Mouse (Mus musculus) spleen, postnatal 14 days (tissue): Measurements from ENCODE around the gene Trim62.
A peak's percentile ranks its signal among the peaks of the same experiment; 100 is the strongest.

Experiments used
- DNase-seq, 2 experiments: peaks; one replicate each; pipeline ENCODE4 v3.0.0; 2021 to 2022; ENCODE audit warnings: low spot score in 2 of 2

The Trim62 gene

DNA sequence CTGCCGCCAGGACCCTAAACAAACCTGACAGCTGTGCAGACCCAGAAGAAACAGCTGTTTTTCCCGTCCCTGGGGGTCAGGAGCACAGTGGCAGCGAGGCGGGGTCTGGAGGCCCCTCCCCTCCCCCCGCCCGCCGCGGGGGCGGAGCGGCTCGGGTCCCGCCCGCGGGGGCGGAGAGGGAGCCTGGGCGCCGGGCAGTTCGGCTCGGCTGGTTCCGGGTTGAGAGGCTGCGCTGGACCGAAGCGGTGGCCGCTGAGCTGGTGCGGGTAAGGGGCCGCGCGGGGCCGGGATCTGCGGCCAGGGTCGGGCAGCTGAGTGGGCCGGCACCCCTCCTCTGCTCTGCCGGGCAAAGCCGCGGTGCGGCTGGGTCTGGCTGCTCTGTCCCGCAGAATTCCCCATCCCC, at the start of gene Trim62:
TSS of gene Trim62 (plus strand) at position 202 of the 403 bp plus-strand sequence.
- peak; percentile 22 to 39 for DNase-seq

DNA sequence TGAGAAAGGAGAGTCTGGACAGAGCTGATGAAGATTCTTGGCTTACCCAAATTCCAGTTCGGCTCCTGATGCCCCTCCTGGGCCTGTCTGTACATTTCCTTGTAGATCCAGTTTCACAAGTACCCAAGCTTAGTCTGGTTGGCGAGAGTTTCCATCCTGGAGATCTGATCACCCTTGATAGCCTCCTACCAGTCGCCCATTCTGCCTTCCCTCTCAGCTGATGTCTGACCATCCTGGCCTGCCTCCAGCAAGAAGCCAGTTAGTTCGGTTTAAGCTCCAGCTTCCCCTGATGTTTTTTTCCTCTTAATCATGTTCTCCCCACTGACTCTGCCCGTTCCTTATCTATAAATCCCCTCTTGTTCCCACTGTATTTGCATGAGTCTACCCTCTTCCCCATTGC, 45.2 kb upstream of the Trim62 start:
- no peak for DNase-seq

DNA sequence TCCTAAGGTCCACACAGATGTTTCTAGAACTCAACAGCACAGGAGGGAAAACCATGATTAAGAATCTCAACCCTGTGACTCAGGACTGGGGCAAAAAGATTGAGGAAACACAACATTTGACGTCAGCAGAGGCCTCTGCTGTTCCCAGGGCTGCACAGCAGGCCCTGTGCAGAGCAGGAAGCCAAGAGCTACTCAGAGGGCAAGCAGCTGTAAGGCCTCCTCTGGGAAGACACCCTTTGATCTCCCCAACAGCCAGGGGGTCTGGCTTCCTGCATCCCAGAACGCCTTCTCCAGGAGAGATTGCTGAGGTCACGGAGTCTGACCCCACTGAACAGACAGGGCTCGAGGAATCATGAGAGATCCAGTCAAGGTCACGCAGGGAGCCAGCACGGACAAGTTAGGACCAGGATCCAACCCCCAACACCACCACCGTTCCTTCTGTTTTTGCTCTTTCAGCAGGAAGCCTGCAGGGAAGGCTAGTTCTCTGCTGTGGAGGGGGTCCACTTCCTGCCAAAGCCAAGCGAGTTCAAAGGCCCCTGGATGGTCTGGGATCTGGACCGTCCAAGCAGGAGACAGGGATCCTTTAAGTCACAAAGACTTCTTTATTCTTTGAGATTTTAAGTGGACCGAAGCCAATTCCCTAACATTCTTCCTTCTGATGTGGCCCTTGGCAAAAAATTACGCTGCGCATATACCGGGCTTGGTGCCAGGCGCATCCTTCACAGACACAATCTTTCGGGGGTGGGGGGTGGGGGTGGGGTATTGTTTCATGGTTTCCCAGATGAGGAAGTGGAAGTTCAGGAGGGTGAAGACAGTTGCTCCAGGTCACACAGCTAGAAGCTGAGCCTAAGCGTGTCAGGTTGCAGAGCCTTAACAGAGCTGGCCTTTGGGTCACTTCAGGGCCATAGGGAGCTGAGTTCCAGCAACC, 43.3 kb upstream of the Trim62 start:
- DNase-seq, result no peak

DNA sequence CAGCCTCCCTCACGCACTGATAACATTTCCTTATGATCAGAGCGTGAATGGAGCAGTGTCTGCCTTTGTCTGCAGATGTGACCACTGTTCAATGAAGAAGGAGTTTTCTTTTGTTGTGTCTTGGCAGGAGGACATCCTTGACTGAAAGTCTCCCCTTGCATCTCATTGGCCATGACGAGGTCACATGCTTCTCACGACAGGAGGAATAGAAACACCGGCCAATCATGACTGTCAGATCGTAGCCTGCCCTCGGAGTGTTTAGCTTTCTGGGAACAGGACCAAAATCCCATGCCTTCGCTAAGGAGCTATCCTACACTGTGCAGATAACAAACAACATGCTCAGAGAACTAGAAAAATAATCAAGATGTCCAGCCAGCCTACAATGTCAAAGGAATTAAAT, 42.1 kb upstream of the Trim62 start:
- no peak for DNase-seq

DNA sequence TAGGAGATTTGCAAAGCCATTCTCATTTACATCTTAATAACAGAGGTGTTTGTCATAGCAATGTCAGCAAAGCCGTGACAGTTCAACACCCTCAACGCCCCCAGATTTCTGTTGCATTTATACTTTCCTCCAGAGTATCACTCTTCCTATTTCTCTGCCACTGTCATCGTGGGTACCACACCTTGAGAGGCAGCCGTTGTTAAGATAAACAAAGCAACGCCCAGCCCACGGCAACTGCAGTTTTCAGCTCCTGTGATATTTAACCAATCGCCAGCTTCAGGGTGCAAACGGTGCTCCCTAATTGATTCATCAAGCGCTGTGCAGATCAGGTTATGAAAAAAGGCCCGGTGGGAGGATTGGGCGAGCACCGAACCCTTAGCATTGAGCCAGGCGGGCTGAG, 38.8 kb upstream of the Trim62 start:
- no peak for DNase-seq

DNA sequence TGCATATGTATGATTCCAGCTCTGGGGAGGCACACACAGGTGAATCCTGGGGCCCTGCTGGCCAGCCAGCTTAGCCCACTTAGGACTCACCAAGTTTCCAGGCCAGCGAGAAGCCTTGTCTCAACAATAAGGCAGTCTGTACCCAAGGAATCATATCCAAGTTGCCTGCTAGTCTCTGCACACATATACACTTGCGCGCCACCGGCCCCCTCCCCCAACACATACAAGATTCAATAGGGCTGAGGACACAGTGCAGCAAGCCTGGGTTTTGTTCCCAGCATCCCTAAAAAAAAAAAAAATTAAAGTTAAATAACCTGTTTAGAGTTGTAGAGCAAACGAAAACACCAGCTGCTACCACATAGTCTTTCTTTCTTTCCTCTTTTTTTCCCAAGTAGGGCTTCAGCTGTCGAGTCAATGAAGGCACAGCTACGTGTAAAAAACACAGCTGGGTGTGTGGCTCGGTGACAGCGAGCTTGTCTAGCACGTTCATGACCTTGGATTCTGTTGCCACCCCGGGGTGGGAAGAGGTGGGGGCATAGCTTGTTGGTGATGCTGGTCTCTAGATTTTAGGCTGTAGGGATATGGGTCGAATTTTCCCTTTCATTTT, 37.9 kb upstream of the Trim62 start:
- no peak for DNase-seq

DNA sequence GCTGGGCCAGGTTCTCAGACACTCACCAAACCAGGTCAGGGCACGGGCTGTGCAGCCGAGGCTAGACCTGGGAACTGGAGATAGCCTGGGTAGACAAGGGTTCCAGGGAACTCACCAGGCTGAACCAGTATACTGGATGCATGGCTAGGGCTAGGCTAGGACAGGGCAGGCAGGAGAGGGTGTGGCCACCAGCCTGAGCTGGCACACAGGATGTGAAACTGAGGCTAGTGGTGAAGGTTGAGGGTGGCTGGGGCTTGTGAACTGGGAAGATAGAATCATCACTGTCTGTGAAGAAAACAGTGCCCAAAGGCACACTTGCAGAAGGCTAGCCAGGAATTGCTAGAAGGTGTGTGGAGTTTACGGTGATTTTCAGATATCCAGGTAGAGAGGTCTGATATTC, 34.4 kb upstream of the Trim62 start:
- DNase-seq, result no peak

DNA sequence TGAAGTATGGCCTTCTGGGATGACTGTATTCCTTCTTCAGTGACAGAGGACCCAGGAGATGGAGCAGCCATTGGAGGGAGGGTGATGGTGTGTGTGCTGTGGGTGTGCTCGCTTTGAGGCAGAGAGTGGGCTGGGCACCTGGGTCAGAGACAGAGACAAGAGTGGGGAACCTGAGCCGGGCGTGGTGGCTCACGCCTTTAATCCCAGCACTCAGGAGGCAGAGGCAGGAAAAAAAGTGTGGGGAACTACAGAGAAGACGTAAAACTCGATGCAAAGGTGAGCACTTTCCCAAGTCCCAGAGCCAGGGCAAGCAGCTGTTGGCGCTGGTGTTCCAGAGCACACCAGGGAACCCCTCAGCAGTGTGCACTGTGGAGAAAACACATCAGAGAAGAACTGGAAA, 33.7 kb upstream of the Trim62 start:
- DNase-seq, result no peak

DNA sequence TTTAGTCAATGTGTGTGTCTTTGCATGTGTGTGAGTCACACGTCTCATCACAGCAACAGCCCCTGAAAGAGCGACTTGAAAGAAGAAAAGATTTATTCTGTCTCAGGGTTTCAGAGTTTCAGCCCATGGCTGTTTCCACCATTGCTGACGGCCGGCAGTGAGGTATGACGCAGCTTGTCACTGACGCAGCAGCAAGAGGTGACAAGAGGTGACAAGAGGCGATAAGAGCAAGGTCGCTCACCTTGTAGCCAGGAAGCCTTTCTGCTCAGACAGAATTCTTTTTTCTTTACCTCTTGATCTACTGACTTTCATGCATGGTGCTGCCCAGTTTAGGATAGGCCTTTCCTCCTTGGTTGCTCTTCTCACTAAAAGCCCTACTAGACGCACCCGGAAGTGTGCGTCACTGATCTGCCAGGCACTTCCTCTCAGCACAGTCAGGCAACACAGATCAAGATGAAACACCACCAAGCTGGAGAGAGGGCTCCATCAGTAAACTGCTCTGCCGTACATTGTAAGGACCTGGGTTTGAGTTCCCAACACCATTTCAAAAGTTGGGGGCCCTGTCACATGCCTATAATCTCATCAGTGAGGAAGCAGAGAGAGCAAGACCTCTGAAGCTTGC, 31.0 kb upstream of the Trim62 start:
- no peak for DNase-seq

DNA sequence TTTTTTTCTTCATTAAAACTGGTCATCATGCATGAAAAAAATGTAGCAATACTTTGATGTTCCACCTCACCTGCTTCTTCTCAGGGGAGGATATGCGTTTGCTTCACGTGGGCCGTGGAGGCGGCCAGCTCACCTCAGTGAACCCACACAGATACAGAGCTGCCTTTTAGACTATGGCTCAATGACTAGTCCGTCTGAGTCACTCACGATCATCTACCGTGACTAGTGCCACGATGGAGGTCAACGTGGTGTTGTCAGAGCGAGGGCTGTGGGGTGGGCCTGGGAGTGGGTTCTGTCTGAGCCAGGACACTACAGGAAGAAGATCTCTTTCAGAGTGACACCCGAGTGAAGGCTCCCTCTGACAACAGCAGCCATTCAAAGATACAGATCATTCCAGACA, 30.3 kb upstream of the Trim62 start:
- no peak for DNase-seq

DNA sequence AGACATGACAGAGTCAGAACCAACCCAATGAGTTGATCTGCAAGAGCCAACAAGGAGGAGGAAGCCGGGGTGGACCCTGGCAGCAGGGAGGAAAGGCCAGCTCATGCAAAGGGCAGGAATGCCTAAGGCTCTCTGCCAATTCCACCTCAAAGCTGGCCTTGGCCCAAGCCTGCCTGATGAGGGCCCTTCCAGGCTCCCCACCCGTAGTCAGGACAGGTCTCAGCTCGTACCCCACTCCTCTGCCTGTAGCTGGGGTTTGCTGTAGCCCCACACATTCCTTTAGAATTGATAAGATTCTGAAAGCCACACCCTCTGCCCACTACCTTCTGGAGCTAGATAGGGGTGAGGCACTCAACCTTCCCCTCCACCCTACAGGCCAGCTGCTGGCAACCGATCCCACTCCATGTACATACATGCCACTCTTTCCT, 27.8 kb upstream of the Trim62 start:
- peak; percentile 21 to 45 for DNase-seq

DNA sequence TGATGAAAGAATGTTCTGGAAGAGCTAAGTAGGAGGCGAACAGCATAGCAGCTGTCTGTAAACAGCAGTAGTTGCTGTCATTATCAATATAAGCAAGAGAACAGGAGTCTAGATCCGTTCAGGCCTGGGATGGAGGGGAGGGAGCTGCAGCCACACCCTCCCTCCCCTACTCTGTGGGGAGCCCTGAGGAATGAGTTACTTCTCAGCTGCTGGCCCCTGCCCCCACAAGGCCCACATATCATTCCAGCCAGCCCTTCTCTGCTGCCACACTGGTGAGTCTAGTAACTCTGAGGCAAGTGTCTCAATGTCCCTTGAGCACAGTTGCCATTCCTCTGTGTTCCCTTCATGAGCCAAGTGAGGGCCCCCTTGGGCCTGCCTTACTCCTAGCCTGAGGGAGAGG, 26.2 kb upstream of the Trim62 start:
- DNase-seq, result no peak

DNA sequence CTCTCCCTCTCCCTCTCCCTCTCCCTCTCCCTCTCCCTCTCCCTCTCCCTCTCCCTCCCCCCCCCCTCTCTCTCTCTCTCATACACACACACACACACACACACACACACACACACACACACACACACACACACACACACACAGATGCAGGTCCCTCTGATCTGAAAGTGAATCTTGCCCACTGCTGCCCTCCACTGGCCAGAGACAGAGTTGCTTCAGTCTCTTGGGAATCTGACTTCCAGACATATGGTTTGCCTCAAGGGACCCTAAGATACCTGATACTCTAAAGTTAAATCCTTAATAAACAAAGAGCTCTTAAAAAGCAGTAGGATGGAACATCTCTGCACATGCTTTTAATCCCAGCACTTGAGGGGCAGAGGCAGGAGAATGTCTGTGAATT, 25.2 kb upstream of the Trim62 start:
- peak; percentile 55 to 73 for DNase-seq

DNA sequence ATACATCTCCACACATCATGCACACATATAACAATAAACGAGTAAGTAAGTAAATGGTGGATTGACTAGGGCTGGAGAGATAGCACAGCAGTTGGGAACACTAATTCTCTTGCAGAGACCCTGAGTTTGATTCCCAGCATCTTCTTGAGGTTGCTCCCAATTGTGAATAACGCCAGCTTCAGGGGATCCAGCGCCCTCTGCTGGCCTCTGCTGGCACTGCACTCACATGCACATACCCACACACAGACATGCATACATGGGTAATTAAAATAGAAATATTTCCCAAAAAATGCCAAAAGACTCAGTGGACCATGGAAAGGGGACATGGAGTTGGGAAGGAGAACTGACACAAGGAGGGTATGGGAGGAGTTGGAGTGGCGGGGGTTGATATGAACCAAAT, 24.5 kb upstream of the Trim62 start:
- no peak for DNase-seq

DNA sequence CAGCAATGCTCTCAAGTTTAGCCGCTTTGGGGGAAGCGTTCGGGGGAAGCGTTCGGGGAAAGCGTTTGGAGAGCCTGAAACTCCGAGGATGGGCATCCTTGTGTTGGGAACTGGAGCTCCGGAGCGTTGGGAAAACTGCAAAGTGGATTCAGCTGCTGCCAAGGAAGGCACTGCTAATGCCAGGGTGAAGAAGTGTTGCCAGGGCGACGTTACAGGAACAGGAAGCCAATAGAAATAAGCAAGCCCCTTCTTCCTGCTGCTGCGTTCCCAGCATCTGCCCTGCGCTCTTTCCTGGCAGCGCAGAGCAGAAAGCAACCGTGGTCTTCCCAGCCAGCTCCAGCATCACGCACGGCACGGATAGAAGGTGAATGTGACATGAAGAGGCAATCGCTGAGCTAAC, 10.4 kb upstream of the Trim62 start:
- no peak for DNase-seq

DNA sequence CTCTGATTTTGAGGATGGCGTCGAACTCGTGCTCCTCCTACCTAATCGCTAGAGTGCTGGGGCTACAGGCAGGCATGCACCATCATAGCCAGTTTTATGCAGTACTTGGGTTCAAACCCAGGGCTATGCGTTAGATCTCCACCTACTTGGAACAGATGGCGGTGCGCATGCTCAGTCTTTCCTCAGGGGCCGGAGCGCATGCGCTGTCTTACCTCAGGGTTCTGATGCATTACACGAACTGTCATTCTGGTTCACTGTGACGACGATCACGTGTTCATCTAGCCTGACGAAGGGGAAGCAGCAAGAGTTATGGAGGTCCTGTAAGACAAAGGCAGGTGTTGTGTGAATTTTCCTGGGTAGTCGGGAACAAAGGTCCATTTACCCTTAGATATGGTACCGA, 9.3 kb upstream of the Trim62 start:
- no peak for DNase-seq

DNA sequence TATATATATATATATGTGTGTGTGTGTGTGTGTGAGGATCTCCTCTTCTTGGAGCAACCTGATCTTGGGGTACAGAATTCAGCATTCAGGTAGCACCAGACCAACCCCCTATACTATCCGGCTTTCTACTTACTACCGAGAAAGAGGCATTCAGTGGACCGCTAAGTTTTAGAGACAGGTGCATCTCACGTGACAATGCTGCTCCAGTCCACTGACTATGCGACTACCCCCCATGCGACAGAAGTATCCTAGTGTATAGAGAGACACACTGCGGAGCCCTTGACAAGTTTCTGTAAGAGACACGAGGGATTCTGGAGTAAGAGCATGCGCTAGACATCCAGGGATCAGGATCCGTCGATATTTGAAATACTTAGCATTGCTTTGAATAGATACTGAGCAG, 7.9 kb upstream of the Trim62 start:
- DNase-seq, result no peak

DNA sequence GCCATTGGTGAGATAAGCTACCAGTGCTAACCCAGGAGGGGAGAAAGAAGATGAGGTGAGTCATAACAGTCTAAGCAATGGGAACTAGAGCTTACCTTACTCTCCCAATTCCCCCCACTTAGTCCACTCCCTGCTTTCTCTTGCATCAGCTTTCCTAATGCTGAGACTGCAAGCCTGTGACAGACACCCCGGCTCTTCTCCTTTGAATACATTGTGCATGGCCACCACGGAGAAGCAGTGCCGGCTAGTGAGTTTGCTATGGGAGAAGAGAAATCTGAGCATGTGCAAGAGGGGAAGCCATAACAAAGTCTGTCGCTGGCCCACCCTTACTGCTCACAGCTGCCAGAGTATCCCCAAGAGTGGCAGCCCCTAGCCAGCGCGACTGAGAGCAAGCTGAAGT, 5.9 kb upstream of the Trim62 start:
- DNase-seq, result no peak

DNA sequence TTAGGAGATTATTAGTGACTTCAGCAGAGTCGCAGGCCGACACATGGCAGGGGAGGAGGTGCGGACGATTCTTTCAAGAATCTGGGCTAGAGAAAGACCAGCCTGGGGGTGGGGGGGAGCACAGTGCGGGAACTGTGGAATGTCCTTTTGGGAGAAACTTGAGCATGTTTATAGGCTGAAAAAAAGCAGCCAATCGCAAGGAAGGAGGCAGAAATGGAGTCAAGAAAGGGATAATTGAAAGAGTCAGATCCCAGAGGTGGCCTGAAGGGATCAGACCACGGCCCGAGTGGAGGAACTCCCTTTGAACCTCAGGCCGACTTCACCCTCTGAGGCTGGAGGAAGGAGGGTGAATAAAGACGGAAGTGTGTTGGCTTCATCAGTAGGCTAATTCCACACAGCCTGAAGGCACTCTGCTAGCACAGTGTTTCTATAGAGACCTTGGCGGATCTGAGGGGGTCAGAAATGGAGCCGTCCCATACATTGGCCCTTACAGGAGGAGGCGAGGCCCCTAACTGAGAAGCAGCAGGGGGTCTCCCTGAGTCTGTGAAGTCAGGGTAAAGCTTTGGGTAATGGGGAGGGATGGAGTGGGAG, 4.4 kb upstream of the Trim62 start:
- no peak for DNase-seq

DNA sequence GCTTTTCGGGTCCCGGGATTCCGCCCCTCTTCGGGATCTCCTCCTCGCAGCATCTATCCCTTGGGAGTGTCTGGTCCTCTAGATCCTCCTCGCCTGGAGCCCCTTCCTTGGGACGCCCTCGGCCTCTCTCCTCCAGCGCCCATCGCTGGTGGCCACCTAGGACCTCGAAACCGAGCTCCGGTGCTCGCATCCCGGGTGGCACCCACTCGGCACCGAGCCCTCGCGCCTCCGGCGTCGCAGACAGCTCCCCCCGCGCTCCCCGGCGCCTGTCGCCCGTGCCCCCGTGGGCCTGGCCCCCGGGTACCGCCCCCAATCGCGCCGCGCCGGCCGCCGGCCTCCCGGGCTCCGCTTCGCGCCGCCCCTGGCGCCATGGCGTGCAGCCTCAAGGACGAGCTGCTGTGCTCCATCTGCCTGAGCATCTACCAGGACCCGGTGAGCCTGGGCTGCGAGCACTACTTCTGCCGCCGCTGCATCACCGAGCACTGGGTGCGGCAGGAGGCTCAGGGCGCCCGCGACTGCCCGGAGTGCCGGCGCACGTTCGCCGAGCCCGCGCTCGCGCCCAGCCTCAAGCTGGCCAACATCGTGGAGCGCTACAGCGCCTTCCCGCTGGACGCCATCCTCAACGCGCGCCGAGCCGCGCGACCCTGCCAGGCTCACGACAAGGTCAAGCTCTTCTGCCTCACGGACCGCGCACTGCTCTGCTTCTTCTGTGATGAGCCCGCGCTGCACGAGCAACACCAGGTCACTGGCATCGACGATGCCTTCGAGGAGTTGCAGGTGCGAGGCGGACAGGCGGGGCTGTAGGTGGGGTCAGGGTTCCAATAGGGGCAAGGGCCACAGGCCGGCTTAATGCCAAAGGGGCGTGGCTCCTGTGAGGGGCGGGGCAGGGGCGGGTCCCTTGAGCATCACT, 676 bp downstream of the Trim62 start:
- DNase-seq, result peak in 1 of 2 experiments; percentile 13

DNA sequence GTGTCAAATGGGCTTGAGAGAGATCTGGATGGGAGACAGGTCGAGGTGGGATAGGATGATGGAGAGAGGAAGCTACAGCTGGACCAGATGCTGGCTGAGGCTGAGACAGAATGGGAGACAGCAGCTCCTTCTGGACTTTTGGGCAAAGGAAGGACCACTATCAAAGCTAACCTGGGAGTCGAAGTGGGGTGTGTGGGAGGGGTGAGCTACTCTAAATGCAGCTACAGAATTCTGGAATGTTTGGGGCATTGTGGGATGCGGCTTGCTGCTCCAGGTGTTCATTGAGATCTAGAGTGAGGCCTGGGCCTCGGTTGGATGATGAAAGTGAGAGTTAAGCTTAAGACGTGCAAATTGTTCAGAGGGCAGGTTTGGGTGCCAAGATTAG, 1.3 kb downstream of the Trim62 start:
- no peak for DNase-seq
